ENCODE assay signal across 28 mouse cellular contexts in genomic region chr3:138825296-138825695, GRCm38 (mm10).
A peak's percentile ranks its signal among the peaks of the same experiment; 100 is the strongest.
DNase-seq lines count a peak whose midpoint lies in the region; ATAC-seq and TF ChIP-seq lines count a peak whose summit lies in the region.
"Had no signal": no experiment of that assay in that cellular context is flagged by ENCODE, and none has a peak within 500 bp of the region (broad histone marks: within the 10 kb centered on the region; RNA-seq: fewer than 3 reads in every experiment).

No protein-coding gene starts in this region.

- H3K9ac ChIP-seq in forebrain, embryonic 14.5 days (ENCODE audit: low read length): no peak overlapping the region
- H3K9ac ChIP-seq in forebrain, embryonic 15.5 days (replicated peaks): no peak overlapping the region
- no peak overlapping the region for H3K9ac ChIP-seq in hindbrain, embryonic 13.5 days
- H3K9ac ChIP-seq in hindbrain, embryonic 14.5 days: no peak overlapping the region
- H3K9ac ChIP-seq: embryonic facial prominence, embryonic 13.5 days; heart, embryonic 15.5 days; hindbrain, embryonic 15.5 days; intestine, embryonic 15.5 days; limb, embryonic 12.5 days; liver, embryonic 15.5 days; lung, embryonic 14.5 days; midbrain, embryonic 12.5 days; neural tube, embryonic 13.5 days had no signal

- H3K27me3 ChIP-seq in cerebellum, adult 2 months (ENCODE audit: control insufficient read depth, insufficient read depth, low read length): no peaks in the 10 kb centered on the region
- H3K27me3 ChIP-seq in forebrain, embryonic 14.5 days (replicated peaks; ENCODE audit: control insufficient read depth, insufficient read depth, low read length): no peaks in the 10 kb centered on the region
- no peaks in the 10 kb centered on the region for H3K27me3 ChIP-seq in forebrain, embryonic 15.5 days
- H3K27me3 ChIP-seq in hindbrain, embryonic 13.5 days: no peaks in the 10 kb centered on the region
- no peaks in the 10 kb centered on the region for H3K27me3 ChIP-seq in hindbrain, embryonic 14.5 days (ENCODE audit: control insufficient read depth, insufficient read depth, low read length)
- H3K27me3 ChIP-seq: embryonic facial prominence, embryonic 13.5 days; heart, embryonic 15.5 days; hindbrain, embryonic 15.5 days; intestine, embryonic 15.5 days; limb, embryonic 12.5 days; liver, embryonic 15.5 days; midbrain, embryonic 12.5 days; neural tube, embryonic 13.5 days; Patski had no signal

- H3K36me3 ChIP-seq in forebrain, embryonic 14.5 days (ENCODE audit: control insufficient read depth, insufficient read depth, low read length): no peaks in the 10 kb centered on the region
- no peaks in the 10 kb centered on the region for H3K36me3 ChIP-seq in forebrain, embryonic 15.5 days
- H3K36me3 ChIP-seq in hindbrain, embryonic 13.5 days: no peaks in the 10 kb centered on the region
- H3K36me3 ChIP-seq in hindbrain, embryonic 14.5 days (replicated peaks; ENCODE audit: control insufficient read depth, insufficient read depth): no peaks in the 10 kb centered on the region
- H3K36me3 ChIP-seq: embryonic facial prominence, embryonic 13.5 days; heart, embryonic 10.5 days; heart, embryonic 15.5 days; hindbrain, embryonic 15.5 days; intestine, embryonic 15.5 days; limb, embryonic 12.5 days; liver, embryonic 15.5 days; midbrain, embryonic 12.5 days; neural tube, embryonic 13.5 days had no signal

- whole genome bisulfite sequencing in cerebellum, adult 2 months: 13% methylated on average over 6 of the region's 6 CpGs
- WGBS in forebrain, embryonic 14.5 days: 71% methylated on average over 6 of the region's 6 CpGs
- 71% methylated on average over 6 of the region's 6 CpGs for WGBS in forebrain, embryonic 15.5 days
- 71% methylated on average over 6 of the region's 6 CpGs for WGBS in hindbrain, embryonic 13.5 days
- WGBS in hindbrain, embryonic 14.5 days: 75% methylated on average over 6 of the region's 6 CpGs

- H3K4me3 ChIP-seq in cerebellum, adult 2 months (replicated peaks; ENCODE audit: insufficient read depth, low read depth, low read length): no peak overlapping the region
- H3K4me3 ChIP-seq in forebrain, embryonic 14.5 days (ENCODE audit: low read depth, low read length): no peak overlapping the region
- H3K4me3 ChIP-seq in forebrain, embryonic 15.5 days: no peak overlapping the region
- no peak overlapping the region for H3K4me3 ChIP-seq in hindbrain, embryonic 13.5 days
- H3K4me3 ChIP-seq in hindbrain, embryonic 14.5 days (replicated peaks; ENCODE audit: low read length): no peak overlapping the region
- H3K4me3 ChIP-seq: embryonic facial prominence, embryonic 13.5 days; heart, embryonic 10.5 days; heart, embryonic 15.5 days; hindbrain, embryonic 15.5 days; intestine, embryonic 15.5 days; limb, embryonic 12.5 days; liver, embryonic 15.5 days; midbrain, embryonic 12.5 days; neural tube, embryonic 13.5 days had no signal

- no peak for TF ChIP-seq CTCF in cerebellum, adult 2 months (IDR thresholded peaks at IDR 0.05; ENCODE audit: borderline replicate concordance, insufficient read depth, low read depth, low read length)

- 0 out of 2 replicates have a peak, but pooled peaks have one; percentile 2 for ATAC-seq in forebrain, embryonic 14.5 days
- ATAC-seq in forebrain, embryonic 15.5 days (replicated peaks): no peak
- no peak for ATAC-seq in hindbrain, embryonic 13.5 days (ENCODE audit: low FRiP score)
- no peak for ATAC-seq in hindbrain, embryonic 14.5 days (ENCODE audit: low FRiP score)
- ATAC-seq: intestine, embryonic 15.5 days; Patski had no signal

- peaks cover 63% of the 10 kb centered on the region for H3K4me1 ChIP-seq in cerebellum, adult 2 months (ENCODE audit: control insufficient read depth, insufficient read depth, low read length)
- peaks cover 18% of the 10 kb centered on the region for H3K4me1 ChIP-seq in forebrain, embryonic 14.5 days (ENCODE audit: control insufficient read depth, insufficient read depth, low read length)
- H3K4me1 ChIP-seq in forebrain, embryonic 15.5 days: peaks cover 36% of the 10 kb centered on the region
- H3K4me1 ChIP-seq in hindbrain, embryonic 13.5 days (replicated peaks): peaks cover 54% of the 10 kb centered on the region
- H3K4me1 ChIP-seq in hindbrain, embryonic 14.5 days (replicated peaks; ENCODE audit: control insufficient read depth, insufficient read depth, low read length): peaks cover 47% of the 10 kb centered on the region
- H3K4me1 ChIP-seq: liver, embryonic 15.5 days had no signal

- DNase-seq in cerebellum, adult 2 months: peak; percentile 51 to 70
- DNase-seq in cerebellum, postnatal 14 days: no peak
- DNase-seq in forebrain, embryonic 14.5 days (ENCODE audit: low spot score): no peak
- DNase-seq in hindbrain, embryonic 14.5 days (ENCODE audit: low spot score): no peak
- peak; percentile 50 to 53 for DNase-seq in cerebellum, postnatal 25 days
- no peak for DNase-seq in kidney, postnatal 25 days
- DNase-seq: adrenal gland, postnatal 10 days; embryo, embryonic 11 days; gastrocnemius, postnatal 25 days; heart, adult 11 months; kidney, adult 2 months; kidney, postnatal 4 days; layer of hippocampus, adult 9-11 months; lung, embryonic 14.5 days; lung, postnatal 14 days; thymus, postnatal 4 days had no signal

- no peaks in the 10 kb centered on the region for H3K9me3 ChIP-seq in forebrain, embryonic 14.5 days (replicated peaks; ENCODE audit: control insufficient read depth, low read length)
- no peaks in the 10 kb centered on the region for H3K9me3 ChIP-seq in forebrain, embryonic 15.5 days
- H3K9me3 ChIP-seq in hindbrain, embryonic 13.5 days: no peaks in the 10 kb centered on the region
- H3K9me3 ChIP-seq in hindbrain, embryonic 14.5 days (ENCODE audit: control insufficient read depth, low read length): no peaks in the 10 kb centered on the region
- H3K9me3 ChIP-seq: embryonic facial prominence, embryonic 13.5 days; heart, embryonic 10.5 days; heart, embryonic 15.5 days; hindbrain, embryonic 15.5 days; intestine, embryonic 15.5 days; limb, embryonic 12.5 days; liver, embryonic 15.5 days; midbrain, embryonic 12.5 days; neural tube, embryonic 13.5 days had no signal

- H3K27ac ChIP-seq in cerebellum, adult 2 months (ENCODE audit: insufficient read depth, low read length): peak overlapping the region; percentile 84
- H3K27ac ChIP-seq in forebrain, embryonic 14.5 days (ENCODE audit: low read depth, low read length): no peak overlapping the region; the same call in 1 of the 2 replicates
- H3K27ac ChIP-seq in forebrain, embryonic 15.5 days (replicated peaks): no peak overlapping the region
- H3K27ac ChIP-seq in hindbrain, embryonic 13.5 days: peak overlapping the region; percentile 48; the same call in 1 of the 2 replicates
- H3K27ac ChIP-seq in hindbrain, embryonic 14.5 days: no peak overlapping the region
- H3K27ac ChIP-seq: embryonic facial prominence, embryonic 13.5 days; heart, embryonic 10.5 days; heart, embryonic 15.5 days; hindbrain, embryonic 15.5 days; intestine, embryonic 15.5 days; limb, embryonic 12.5 days; liver, embryonic 15.5 days; midbrain, embryonic 12.5 days; neural tube, embryonic 13.5 days had no signal

- no peak overlapping the region for H3K4me2 ChIP-seq in forebrain, embryonic 14.5 days (ENCODE audit: low read length)
- no peak overlapping the region for H3K4me2 ChIP-seq in forebrain, embryonic 15.5 days (replicated peaks)
- no peak overlapping the region for H3K4me2 ChIP-seq in hindbrain, embryonic 13.5 days
- H3K4me2 ChIP-seq in hindbrain, embryonic 14.5 days (replicated peaks): no peak overlapping the region
- H3K4me2 ChIP-seq: embryonic facial prominence, embryonic 13.5 days; heart, embryonic 15.5 days; hindbrain, embryonic 15.5 days; intestine, embryonic 15.5 days; limb, embryonic 12.5 days; liver, embryonic 15.5 days; lung, embryonic 14.5 days; midbrain, embryonic 12.5 days; neural tube, embryonic 13.5 days had no signal

- TF ChIP-seq POLR2A in cerebellum, adult 2 months (IDR thresholded peaks at IDR 0.05; ENCODE audit: borderline replicate concordance, insufficient read depth, low read length): no peak

Comparison
In these comparisons a context has a peak if more than half of its experiments do, and no peak if none do; other contexts are left out.
1. DNase-seq: peak in cerebellum, adult 2 months (2 of 2) and cerebellum, postnatal 25 days (2 of 2); none in cerebellum, postnatal 14 days (0 of 2), forebrain, embryonic 14.5 days (single experiment), hindbrain, embryonic 14.5 days (single experiment) and kidney, postnatal 25 days (0 of 2).
2. H3K27ac ChIP-seq: peak in cerebellum, adult 2 months (single experiment) and hindbrain, embryonic 13.5 days (single experiment); none in forebrain, embryonic 14.5 days (single experiment), forebrain, embryonic 15.5 days (single experiment) and hindbrain, embryonic 14.5 days (single experiment).